Mouse (Mus musculus) forebrain, postnatal 0 days (tissue): ENCODE measurements around the gene Ninj1. TPM values are rescaled to one million over a fixed set of nuclear protein-coding genes. Genes with fewer than 3 reads are reported as not detected.

Experiments used
- ATAC-seq: fragments of 200-750 bp; cut with Nextera tagmentation; 2 replicates; pipeline ENCODE4 v1.8.0; 2017; ENCODE audit warnings: mild to moderate bottlenecking, moderate library complexity
- DNase-seq: peaks from one replicate; pipeline ENCODE4 v3.0.0-alpha.2; 2015
- H3K27ac ChIP-seq: fragments of 300-500 bp; sonication (generic); 2 replicates; pipeline ENCODE4 v1.5.1; 2014; ENCODE audit warnings: low read depth, mild to moderate bottlenecking, antibody characterized with exemption, low read length, moderate library complexity, mixed read lengths
- H3K27me3 ChIP-seq: fragments of 300-500 bp; sonication (generic); 2 replicates; pipeline ENCODE4 v1.6.1; 2014; ENCODE audit warnings: mild to moderate bottlenecking, low read length, mixed read lengths; ENCODE audit not compliant: insufficient read depth
- H3K36me3 ChIP-seq: fragments of 300-500 bp; sonication (generic); 2 replicates; pipeline ENCODE4 v1.6.1; 2014; ENCODE audit warnings: mild to moderate bottlenecking, moderate library complexity; ENCODE audit not compliant: insufficient read depth
- H3K4me1 ChIP-seq: fragments of 300-500 bp; sonication (generic); 2 replicates; pipeline ENCODE4 v1.6.1; 2014; ENCODE audit warnings: antibody characterized with exemption; ENCODE audit not compliant: insufficient read depth
- H3K4me2 ChIP-seq: fragments of 300-500 bp; sonication (generic); 2 replicates; pipeline ENCODE4 v1.6.1; 2014; ENCODE audit warnings: low read depth, mild to moderate bottlenecking, moderate library complexity
- H3K4me3 ChIP-seq: fragments of 300-500 bp; sonication (generic); 2 replicates; pipeline ENCODE4 v1.5.1; 2014; ENCODE audit warnings: low read depth, low read length, mixed read lengths
- H3K9ac ChIP-seq: fragments of 300-500 bp; sonication (generic); 2 replicates; pipeline ENCODE4 v1.6.1; 2014; ENCODE audit warnings: mild to moderate bottlenecking
- H3K9me3 ChIP-seq: fragments of 300-500 bp; sonication (generic); 2 replicates; pipeline ENCODE4 v1.6.1; 2016; ENCODE audit warnings: low read length
- CTCF ChIP-seq: sonication (generic); IDR thresholded peaks from 2 replicates; pipeline ENCODE4 v1.5.1; 2016; ENCODE audit warnings: antibody characterized with exemption, control low read depth, low read depth
- WGBS: fragments of 180-500 bp; shearing (Covaris S2); extraction: QIAGEN DNeasy Blood & Tissue Kit; methylation state at CpG from one replicate; pipeline ENCODE4 v1.1.7; 2014; 5-methylcytosine and 5-hydroxymethylcytosine counted together
- polyA plus RNA-seq: library from polyadenylated mRNA; unstranded; fragments of >200 nt; fragmentation: Nextera tagmentation; extraction: Ambion mirVana; gene quantifications from 2 replicates; pipeline ENCODE4 v1.2.1, GENCODE M21; 2015
- total RNA-seq: library from RNA; depleted of rRNA; stranded (reverse); fragments of >200 nt; gene quantifications from 2 replicates; pipeline ENCODE4 v1.2.3, GENCODE M21; 2014

Ninj1 gene
- total and polyA plus RNA-seq, 2 experiments from 2014 or later, result 16.5 to 37.0 TPM

DNA sequence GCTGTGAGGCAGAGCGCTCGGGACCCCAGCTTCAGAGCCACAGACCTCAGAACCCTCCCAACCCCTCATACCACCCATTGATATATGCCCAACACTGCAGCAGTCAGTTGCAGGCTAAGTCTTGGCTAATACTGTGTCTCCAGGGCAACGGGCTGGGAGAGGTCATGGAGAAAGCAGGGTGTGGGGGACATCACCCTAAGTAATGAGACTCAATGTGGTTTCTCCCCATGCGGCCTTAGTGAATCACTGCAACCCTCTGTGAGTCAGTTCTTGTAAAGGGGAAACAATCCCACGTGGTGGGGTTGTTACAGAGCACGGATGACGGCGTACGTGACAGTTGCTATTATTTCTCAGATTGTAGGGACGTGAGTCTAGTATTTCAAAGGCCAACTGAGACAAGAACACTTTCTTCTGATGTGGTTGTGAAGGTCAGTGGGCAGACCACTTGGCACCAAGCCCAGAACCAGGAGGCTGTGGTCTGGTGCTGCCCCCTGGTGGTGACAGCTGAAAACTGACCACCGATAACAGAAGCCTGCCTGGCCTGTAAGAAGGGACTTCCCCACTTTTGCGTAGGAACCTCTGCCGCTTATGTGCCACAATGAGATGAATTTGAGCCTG lies 18.2 kb downstream of the Ninj1 start:
- Histone ChIP-seq H3K4me3 (no peak overlapping the region), H3K4me2 (no peak overlapping the region), H3K9me3 (no peaks in the 10 kb centered on the region), H3K27me3 (no peaks in the 10 kb centered on the region), H3K27ac (no peak overlapping the region), H3K9ac (no peak overlapping the region), H3K36me3 (no peaks in the 10 kb centered on the region), H3K4me1 (no peaks in the 10 kb centered on the region)
- peak; percentile 89 for TF ChIP-seq CTCF
- DNase-seq (peak; percentile 80), ATAC-seq (peak; percentile 74)
- WGBS, result 19% methylated on average over 13 of the region's 13 CpGs

DNA sequence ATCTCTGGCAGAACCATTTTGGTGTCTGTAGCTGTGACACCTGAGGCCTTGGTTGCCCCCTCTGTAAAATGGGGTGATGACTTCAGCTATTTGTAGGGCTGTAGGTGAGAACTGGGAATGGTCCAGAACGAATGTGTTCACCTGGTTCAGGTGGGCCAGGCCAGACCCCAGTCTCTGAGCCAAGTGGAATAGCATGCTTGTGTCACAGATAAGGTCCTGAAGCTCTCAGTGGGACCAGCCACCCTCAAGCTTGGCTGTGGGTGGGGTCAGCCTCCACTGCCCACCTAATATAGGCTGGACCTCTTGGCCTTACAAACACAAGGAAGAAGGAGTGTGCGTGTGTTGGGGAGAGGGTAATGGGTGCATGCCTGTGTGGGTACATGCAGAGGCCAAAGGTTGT lies 19.1 kb downstream of the Ninj1 start:
- H3K4me1 ChIP-seq, result no peaks in the 10 kb centered on the region
- 91% methylated on average over 2 of the region's 2 CpGs for WGBS
- no peak overlapping the region for H3K27ac ChIP-seq
- no peaks in the 10 kb centered on the region for H3K27me3 ChIP-seq
- H3K9ac ChIP-seq, result no peak overlapping the region
- ATAC-seq, result no peak
- no peak for DNase-seq
- H3K4me2 ChIP-seq, result no peak overlapping the region
- H3K4me3 ChIP-seq, result no peak overlapping the region
- H3K9me3 ChIP-seq, result no peaks in the 10 kb centered on the region
- no peak for TF ChIP-seq CTCF
- H3K36me3 ChIP-seq, result no peaks in the 10 kb centered on the region

DNA sequence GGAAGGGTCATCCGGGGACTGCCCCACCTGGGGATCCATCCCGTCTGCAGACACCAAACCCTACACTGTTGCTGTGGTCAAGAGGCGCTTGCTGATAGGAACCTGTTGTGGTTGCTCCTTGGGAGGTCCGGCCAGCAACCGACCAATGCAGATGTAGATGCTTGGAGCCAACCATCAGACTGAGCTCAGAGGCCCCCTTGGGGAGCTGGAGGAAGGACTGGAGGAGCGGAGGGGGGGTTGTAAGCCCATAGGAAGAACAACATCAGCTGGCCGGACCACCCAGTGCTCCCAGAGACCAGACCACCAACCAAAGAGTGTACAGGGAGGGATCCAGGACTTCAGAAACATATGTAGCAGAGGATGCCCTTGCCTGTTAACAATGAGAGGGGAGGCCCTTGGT lies 22.0 kb downstream of the Ninj1 start:
- no peak overlapping the region for H3K9ac ChIP-seq
- 68% methylated on average over 7 of the region's 7 CpGs for WGBS
- H3K4me3 ChIP-seq, result no peak overlapping the region
- no peaks in the 10 kb centered on the region for H3K9me3 ChIP-seq
- DNase-seq (no peak), ATAC-seq (no peak)
- no peaks in the 10 kb centered on the region for H3K36me3 ChIP-seq
- H3K27me3 ChIP-seq, result no peaks in the 10 kb centered on the region
- H3K4me1 ChIP-seq, result no peaks in the 10 kb centered on the region
- H3K4me2 ChIP-seq, result no peak overlapping the region
- no peak overlapping the region for H3K27ac ChIP-seq
- TF ChIP-seq CTCF, result no peak

DNA sequence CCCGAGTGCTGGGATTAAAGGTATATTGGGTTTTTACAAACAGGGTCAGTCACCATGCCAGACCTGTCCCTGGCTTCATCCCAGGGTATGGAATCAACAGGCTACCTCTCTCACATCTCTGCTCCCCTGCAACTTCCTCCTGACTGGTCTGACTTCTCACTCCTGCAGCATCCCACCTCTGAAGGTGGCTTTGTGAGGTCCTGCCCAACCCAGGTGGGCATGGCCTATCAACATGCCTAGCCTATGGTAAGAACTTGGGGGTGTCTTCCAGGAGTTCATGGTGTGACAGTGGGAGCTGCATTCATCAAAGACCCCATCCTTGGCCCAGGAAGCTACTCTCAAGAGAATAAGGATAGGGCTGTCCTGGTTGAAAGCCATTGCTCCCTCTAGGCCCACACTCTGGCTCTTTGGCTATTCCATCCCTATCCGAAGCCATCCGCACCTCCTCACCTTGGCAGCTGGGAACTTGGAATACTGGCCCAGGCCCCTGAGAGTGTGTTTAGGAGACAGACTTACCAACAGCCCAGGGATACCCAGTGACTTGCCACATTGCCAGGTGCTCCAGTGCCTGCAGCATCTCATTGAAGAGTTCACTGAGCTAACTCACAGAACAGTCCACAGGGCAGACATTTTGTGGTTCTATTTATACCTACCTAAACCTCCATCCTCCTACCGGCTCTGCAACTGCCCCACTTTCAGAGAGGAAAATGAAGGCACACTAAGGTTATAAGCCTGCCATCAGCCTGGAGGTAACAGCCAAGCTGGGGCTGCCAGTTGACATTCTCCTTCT lies 25.6 kb downstream of the Ninj1 start:
- H3K27me3 ChIP-seq, result no peaks in the 10 kb centered on the region
- WGBS, result 67% methylated on average over 4 of the region's 4 CpGs
- no peak overlapping the region for H3K4me2 ChIP-seq
- no peak overlapping the region for H3K9ac ChIP-seq
- DNase-seq (no peak), ATAC-seq (no peak)
- H3K4me3 ChIP-seq, result no peak overlapping the region
- no peak for TF ChIP-seq CTCF
- no peaks in the 10 kb centered on the region for H3K9me3 ChIP-seq
- no peak overlapping the region for H3K27ac ChIP-seq
- H3K4me1 ChIP-seq, result peaks cover 6% of the 10 kb centered on the region; the same call in 1 of the 2 replicates
- no peaks in the 10 kb centered on the region for H3K36me3 ChIP-seq

GRCm38 (mm10) chr13:49213531-49213932 lies 26.2 kb downstream of the Ninj1 start:
- Histone ChIP-seq H3K36me3 (no peaks in the 10 kb centered on the region), H3K4me3 (no peak overlapping the region), H3K4me2 (no peak overlapping the region), H3K27me3 (no peaks in the 10 kb centered on the region), H3K9ac (no peak overlapping the region), H3K9me3 (no peaks in the 10 kb centered on the region), H3K27ac (no peak overlapping the region), H3K4me1 (peaks cover 6% of the 10 kb centered on the region; the same call in 1 of the 2 replicates)
- DNase-seq, result no peak
- ATAC-seq, result no peak
- 38% methylated on average over 4 of the region's 4 CpGs for WGBS
- TF ChIP-seq CTCF, result no peak

- Histone ChIP-seq H3K4me2 (peak overlapping the region; percentile 77), H3K4me3 (no peak overlapping the region), H3K9me3 (no peaks in the 10 kb centered on the region), H3K27ac (no peak overlapping the region), H3K9ac (no peak overlapping the region), H3K27me3 (no peaks in the 10 kb centered on the region), H3K4me1 (peaks cover 6% of the 10 kb centered on the region; the same call in 1 of the 2 replicates), H3K36me3 (no peaks in the 10 kb centered on the region)
- no peak for DNase-seq
- TF ChIP-seq CTCF, result no peak
- ATAC-seq, result no peak
- WGBS, result 53% methylated on average over 3 of the region's 3 CpGs
These were observed 27.2 kb downstream of the Ninj1 start for GRCm38 (mm10) chr13:49214454-49214853.

DNA sequence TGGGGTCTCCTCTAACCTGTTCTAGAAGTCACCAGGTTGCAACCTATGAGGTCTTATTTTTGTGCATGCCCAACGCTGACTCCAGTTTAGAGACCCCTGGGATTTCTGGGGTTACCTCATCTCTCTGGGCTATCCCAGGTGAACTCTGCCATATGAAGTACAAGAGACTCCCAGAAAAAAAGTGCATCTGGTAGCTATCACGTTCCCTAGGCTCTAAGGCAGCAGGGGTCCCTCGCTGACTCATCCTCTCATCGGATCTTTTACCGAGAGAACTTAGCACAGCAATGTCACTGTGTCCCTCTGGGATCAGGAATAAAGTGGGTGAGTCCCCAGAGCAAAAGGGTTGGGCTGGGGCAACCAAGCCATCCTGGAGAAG lies 27.8 kb downstream of the Ninj1 start:
- Histone ChIP-seq H3K9ac (peak overlapping the region; percentile 78), H3K27me3 (no peaks in the 10 kb centered on the region), H3K36me3 (no peaks in the 10 kb centered on the region), H3K4me1 (peaks cover 6% of the 10 kb centered on the region; the same call in 1 of the 2 replicates), H3K9me3 (no peaks in the 10 kb centered on the region), H3K4me3 (peak overlapping the region; percentile 80), H3K27ac (no peak overlapping the region), H3K4me2 (peak overlapping the region; percentile 77)
- no peak for TF ChIP-seq CTCF
- no peak for DNase-seq
- 13% methylated on average over 5 of the region's 5 CpGs for WGBS
- no peak for ATAC-seq
